Mouse (Mus musculus) bone marrow macrophage, adult 2 months (primary cell): ENCODE measurements around the gene Sv2b.

Experiments used
- CTCF ChIP-seq: IDR thresholded peaks from 2 replicates; pipeline ENCODE4 v1.5.1; 2012; ENCODE audit warnings: low read depth, mild to moderate bottlenecking, low read length, moderate library complexity
- POLR2A ChIP-seq: IDR thresholded peaks from 2 replicates; pipeline ENCODE4 v1.6.1; 2012; ENCODE audit warnings: mild to moderate bottlenecking, low read depth, low read length, borderline replicate concordance

DNA sequence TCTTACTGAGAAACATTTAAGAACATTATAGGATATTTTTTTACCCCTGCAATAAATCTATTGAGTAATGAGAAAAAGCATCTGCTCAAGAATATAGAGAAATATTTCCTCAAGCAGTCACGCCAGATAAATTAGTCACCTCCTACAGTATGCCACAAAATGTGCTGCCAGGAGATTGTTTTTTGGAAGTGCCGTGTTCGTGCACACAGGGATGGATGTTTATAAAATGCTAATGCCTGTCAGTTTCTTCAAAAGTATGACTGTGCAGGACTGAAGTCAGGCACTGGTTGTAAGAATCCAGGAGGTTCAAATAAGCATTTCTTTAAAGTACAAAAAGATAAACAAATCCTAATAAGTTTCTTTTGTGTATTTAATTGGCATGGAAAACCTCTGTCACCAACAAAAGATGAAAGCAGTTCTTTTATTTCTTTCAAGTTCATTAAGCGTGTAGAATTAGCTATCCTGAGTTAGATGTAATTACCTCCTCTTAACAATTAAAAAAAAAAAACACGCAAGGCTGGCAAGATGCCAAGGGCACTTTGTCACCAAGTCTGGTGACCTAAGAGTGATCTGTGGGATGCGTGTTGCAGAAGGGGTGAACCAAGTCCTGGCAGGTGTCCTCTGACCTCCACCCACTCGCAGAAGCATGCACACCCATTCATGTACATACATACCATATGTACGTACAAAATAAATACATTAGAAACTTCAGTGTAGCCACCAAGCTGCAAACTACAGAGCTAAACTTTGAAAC is 68.1 kb downstream of the Sv2b start:
- TF ChIP-seq POLR2A (no peak), CTCF (no peak)
